In the genomic region with DNA sequence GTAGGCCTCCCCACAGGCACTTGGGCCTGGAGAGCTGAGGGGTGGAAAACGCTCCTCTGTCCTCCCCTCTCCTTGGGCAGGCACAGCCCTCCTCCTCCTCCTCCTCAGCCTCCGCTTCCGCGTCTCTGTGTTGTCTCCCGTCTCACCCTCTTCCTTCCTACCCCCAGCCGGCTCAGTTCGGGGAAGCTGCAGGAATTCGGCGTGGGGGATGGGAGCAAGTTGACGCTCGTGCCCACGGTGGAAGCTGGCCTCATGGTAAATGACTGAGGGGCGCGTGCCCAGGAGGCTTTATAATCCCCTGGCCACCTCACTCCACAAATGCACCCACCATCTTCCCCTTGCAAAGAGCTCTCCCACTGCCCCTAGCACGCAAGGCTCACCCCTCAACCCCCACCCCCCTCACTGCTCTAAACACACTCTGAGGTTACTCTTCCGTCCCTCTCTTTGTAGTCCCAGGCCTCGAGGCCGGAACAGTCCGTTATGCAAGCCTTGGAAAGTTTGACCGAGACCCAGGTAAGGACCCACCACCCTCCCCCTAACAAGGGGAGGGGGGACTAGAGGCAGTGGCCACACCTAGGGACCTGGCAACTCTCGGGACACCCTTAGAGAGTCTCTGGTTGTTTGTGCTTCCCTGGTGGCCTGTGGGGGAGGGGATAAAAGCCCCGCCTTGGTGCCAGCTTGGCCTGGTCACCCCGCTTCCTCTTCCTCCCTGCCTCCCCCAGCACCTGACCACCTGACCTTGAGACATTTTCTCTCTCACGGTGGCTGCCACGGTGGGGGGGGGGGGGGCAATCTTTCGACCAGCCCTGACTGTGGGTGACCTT, we compare ENCODE assay signal across 8 mouse cellular contexts. TPM values are rescaled to one million over a fixed set of nuclear protein-coding genes. Genes with fewer than 3 reads are reported as not detected.
DNase-seq lines count a peak whose midpoint lies in the region; ATAC-seq lines count a peak whose summit lies in the region.

No protein-coding gene starts in this region.

- WGBS in heart, embryonic 13.5 days, result 2% methylated on average over 25 of the region's 26 CpGs
- 2% methylated on average over 25 of the region's 26 CpGs for WGBS in kidney, embryonic 16.5 days

- H3K4me3 ChIP-seq in heart, embryonic 13.5 days, result peak overlapping the region; percentile 95
- H3K4me3 ChIP-seq in kidney, embryonic 16.5 days (ENCODE audit: low read length), result peak overlapping the region; percentile 98

- H3K9ac ChIP-seq in heart, embryonic 13.5 days, result peak overlapping the region; percentile 100
- H3K9ac ChIP-seq in kidney, embryonic 16.5 days (replicated peaks; ENCODE audit: low read length), result peak overlapping the region; percentile 98

- H3K4me2 ChIP-seq in heart, embryonic 13.5 days, result peak overlapping the region; percentile 93
- peak overlapping the region; percentile 93 for H3K4me2 ChIP-seq in kidney, embryonic 16.5 days (replicated peaks; ENCODE audit: low read depth, low read length)

- H3K27me3 ChIP-seq in heart, embryonic 13.5 days (replicated peaks), result no peaks in the 10 kb centered on the region
- H3K27me3 ChIP-seq in kidney, embryonic 16.5 days (ENCODE audit: insufficient read depth, low read length), result no peaks in the 10 kb centered on the region

- DNase-seq in right cerebral cortex, postnatal 10 days (ENCODE audit: low spot score in 2 of 2), result peak; percentile 86 to 87
- no peak for DNase-seq in right cerebral cortex, postnatal 25 days
- DNase-seq in cerebellum, postnatal 25 days, result peak; percentile 68 to 77
- DNase-seq in lung, postnatal 25 days (ENCODE audit: low spot score), result peak; percentile 88
- DNase-seq in right cerebral cortex, postnatal 4 days, result peak; percentile 76

- no peaks in the 10 kb centered on the region for H3K9me3 ChIP-seq in heart, embryonic 13.5 days
- H3K9me3 ChIP-seq in kidney, embryonic 16.5 days (ENCODE audit: low read length), result no peaks in the 10 kb centered on the region

- no peak for ATAC-seq in heart, embryonic 13.5 days (ENCODE audit: extremely low read depth, insufficient number of reproducible peaks, low FRiP score, low TSS enrichment)
- ATAC-seq in kidney, embryonic 16.5 days (ENCODE audit: low FRiP score, low TSS enrichment), result no peak
- ATAC-seq in megakaryocyte-erythroid progenitor cell, adult 5-6 weeks (replicated peaks; ENCODE audit: low FRiP score, low TSS enrichment, poor library complexity, severe bottlenecking), result no peak

- H3K27ac ChIP-seq in heart, embryonic 13.5 days (replicated peaks), result peak overlapping the region; percentile 99
- peak overlapping the region; percentile 99 for H3K27ac ChIP-seq in kidney, embryonic 16.5 days (ENCODE audit: low read length)

- H3K36me3 ChIP-seq in heart, embryonic 13.5 days, result peaks cover 72% of the 10 kb centered on the region
- H3K36me3 ChIP-seq in kidney, embryonic 16.5 days (ENCODE audit: insufficient read depth, low read length), result peaks cover 59% of the 10 kb centered on the region

- peaks cover 66% of the 10 kb centered on the region for H3K4me1 ChIP-seq in heart, embryonic 13.5 days
- H3K4me1 ChIP-seq in kidney, embryonic 16.5 days (ENCODE audit: insufficient read depth, low read length), result peaks cover 64% of the 10 kb centered on the region

RNA-seq across cellular contexts. Expression of gene Midn, which starts 3.4 kb away (rescaled TPM):
- polyA plus RNA-seq in heart, embryonic 13.5 days (2015; fragmentation: Nextera tagmentation; extraction: Ambion mirVana), result 15.6 and 15.7 TPM in 2 replicates
- 15.9 and 16.8 TPM in 2 replicates for polyA plus RNA-seq in kidney, embryonic 16.5 days (2015; fragmentation: Nextera tagmentation; extraction: Ambion mirVana)
- total RNA-seq in megakaryocyte-erythroid progenitor cell, adult 5-6 weeks (2014; fragmentation: Nextera tagmentation), result 30.9 and 34.0 TPM in 2 replicates
- 9.4 and 10.5 TPM in 2 replicates for total RNA-seq in megakaryocyte-erythroid progenitor cell, adult 5-6 weeks (2017)

RNA-seq across cellular contexts. Expression of gene Cbarp, which starts 10.8 kb away (rescaled TPM):
- polyA plus RNA-seq in heart, embryonic 13.5 days (2015; fragmentation: Nextera tagmentation; extraction: Ambion mirVana), result 1.6 and 2.5 TPM in 2 replicates
- polyA plus RNA-seq in kidney, embryonic 16.5 days (2015; fragmentation: Nextera tagmentation; extraction: Ambion mirVana), result 6.4 and 7.3 TPM in 2 replicates
- total RNA-seq in megakaryocyte-erythroid progenitor cell, adult 5-6 weeks (2014; fragmentation: Nextera tagmentation), result 5.2 and 10.5 TPM in 2 replicates
- total RNA-seq in megakaryocyte-erythroid progenitor cell, adult 5-6 weeks (2017), result 3.7 TPM in 1 of 2 replicates, not detected in the other

RNA-seq across cellular contexts. Expression of gene Atp5d, which starts 13.0 kb away (rescaled TPM):
- 808 and 893 TPM in 2 replicates for polyA plus RNA-seq in heart, embryonic 13.5 days (2015; fragmentation: Nextera tagmentation; extraction: Ambion mirVana)
- 676 and 688 TPM in 2 replicates for polyA plus RNA-seq in kidney, embryonic 16.5 days (2015; fragmentation: Nextera tagmentation; extraction: Ambion mirVana)
- total RNA-seq in megakaryocyte-erythroid progenitor cell, adult 5-6 weeks (2014; fragmentation: Nextera tagmentation), result 282 and 325 TPM in 2 replicates
- total RNA-seq in megakaryocyte-erythroid progenitor cell, adult 5-6 weeks (2017), result 29.3 and 49.3 TPM in 2 replicates

RNA-seq across cellular contexts. Expression of gene Cirbp, which starts 14.4 kb away (rescaled TPM):
- polyA plus RNA-seq in heart, embryonic 13.5 days (2015; fragmentation: Nextera tagmentation; extraction: Ambion mirVana), result 87.9 and 96.4 TPM in 2 replicates
- polyA plus RNA-seq in kidney, embryonic 16.5 days (2015; fragmentation: Nextera tagmentation; extraction: Ambion mirVana), result 96.2 and 101 TPM in 2 replicates
- 31.5 and 44.0 TPM in 2 replicates for total RNA-seq in megakaryocyte-erythroid progenitor cell, adult 5-6 weeks (2014; fragmentation: Nextera tagmentation)
- 30.8 and 73.1 TPM in 2 replicates for total RNA-seq in megakaryocyte-erythroid progenitor cell, adult 5-6 weeks (2017)

RNA-seq across cellular contexts. Expression of gene 1600002K03Rik, which starts 21.3 kb away (rescaled TPM):
- polyA plus RNA-seq in heart, embryonic 13.5 days (2015; fragmentation: Nextera tagmentation; extraction: Ambion mirVana), result 10.4 and 13.1 TPM in 2 replicates
- polyA plus RNA-seq in kidney, embryonic 16.5 days (2015; fragmentation: Nextera tagmentation; extraction: Ambion mirVana), result 15.2 and 15.3 TPM in 2 replicates
- 14.2 and 22.9 TPM in 2 replicates for total RNA-seq in megakaryocyte-erythroid progenitor cell, adult 5-6 weeks (2014; fragmentation: Nextera tagmentation)
- 25.4 and 27.8 TPM in 2 replicates for total RNA-seq in megakaryocyte-erythroid progenitor cell, adult 5-6 weeks (2017)
